12 mouse cellular contexts compared by ENCODE assay signal in the genomic region with DNA sequence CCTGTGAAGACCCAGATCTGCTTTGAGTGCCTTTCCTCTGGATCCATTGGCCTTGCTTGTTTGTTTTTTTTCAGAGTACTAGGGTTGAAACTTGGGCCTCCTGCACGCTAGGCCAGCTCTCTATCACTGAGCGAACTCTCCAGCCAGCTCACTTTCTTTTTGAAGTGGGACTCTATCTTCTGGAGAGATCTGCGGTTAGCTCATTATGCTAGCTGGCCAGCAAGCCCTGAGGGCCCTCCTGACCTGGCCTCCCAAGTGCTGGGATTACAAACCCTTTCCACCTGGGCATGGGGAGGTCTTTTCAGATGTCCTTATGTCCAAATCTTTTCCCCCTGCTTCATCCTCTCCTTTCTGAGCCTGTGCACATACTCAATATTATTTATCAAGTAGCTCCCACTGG. TPM values are rescaled to one million over a fixed set of nuclear protein-coding genes. Genes with fewer than 3 reads are reported as not detected.
A peak's percentile ranks its signal among the peaks of the same experiment; 100 is the strongest.
DNase-seq lines count a peak whose midpoint lies in the region; ATAC-seq and TF ChIP-seq lines count a peak whose summit lies in the region.
"Had no signal": no experiment of that assay in that cellular context is flagged by ENCODE, and none has a peak within 500 bp of the region (broad histone marks: within the 10 kb centered on the region; RNA-seq: fewer than 3 reads in every experiment).

No protein-coding gene starts in this region.

- WGBS in embryonic facial prominence, embryonic 14.5 days = 52% methylated on average over 3 of the region's 3 CpGs
- WGBS in lung, postnatal 0 days = 37% methylated on average over 3 of the region's 3 CpGs
- WGBS in forebrain, embryonic 15.5 days = 85% methylated on average over 3 of the region's 3 CpGs
- 88% methylated on average over 3 of the region's 3 CpGs for WGBS in hindbrain, embryonic 16.5 days
- 52% methylated on average over 3 of the region's 3 CpGs for WGBS in heart, embryonic 10.5 days

- H3K4me1 ChIP-seq in CH12.LX (ENCODE audit: control insufficient read depth in 1 of 2, insufficient read depth in 2 of 2) = peaks cover 31 to 58% of the 10 kb centered on the region in 2 experiments
- H3K4me1 ChIP-seq in embryonic facial prominence, embryonic 14.5 days (ENCODE audit: control insufficient read depth, insufficient read depth, low read length) = peaks cover 4% of the 10 kb centered on the region
- H3K4me1 ChIP-seq in lung, postnatal 0 days (ENCODE audit: insufficient read depth, low read depth, low read length) = no peaks in the 10 kb centered on the region
- no peaks in the 10 kb centered on the region for H3K4me1 ChIP-seq in forebrain, embryonic 15.5 days
- no peaks in the 10 kb centered on the region for H3K4me1 ChIP-seq in hindbrain, embryonic 16.5 days (ENCODE audit: control insufficient read depth, insufficient read depth, low read depth, low read length)
- peaks cover 8% of the 10 kb centered on the region; the same call in 1 of the 2 replicates for H3K4me1 ChIP-seq in heart, embryonic 10.5 days

- TF ChIP-seq CTCF in CH12.LX (conservative IDR thresholded peaks at IDR 0.05 in 1 of 2, IDR thresholded peaks at IDR 0.05 in 1 of 2; ENCODE audit: low read depth in 2 of 2, low read length in 2 of 2) = 0 out of 4 replicates have a peak, but pooled peaks of 1 of the 2 experiments have one; percentile 10
- TF ChIP-seq CTCF in lung, postnatal 0 days (IDR thresholded peaks at IDR 0.05) = no peak

- peak overlapping the region; percentile 90 for H3K27ac ChIP-seq in CH12.LX (ENCODE audit: insufficient read depth, low read depth)
- H3K27ac ChIP-seq in embryonic facial prominence, embryonic 14.5 days (replicated peaks; ENCODE audit: low read depth, low read length) = peak overlapping the region; percentile 1; the same call in 1 of the 2 replicates
- no peak overlapping the region for H3K27ac ChIP-seq in lung, postnatal 0 days (ENCODE audit: low read length)
- H3K27ac ChIP-seq in forebrain, embryonic 15.5 days (replicated peaks) = no peak overlapping the region
- no peak overlapping the region for H3K27ac ChIP-seq in hindbrain, embryonic 16.5 days (ENCODE audit: low read depth, low read length)
- H3K27ac ChIP-seq in heart, embryonic 10.5 days = no peak overlapping the region

- peak overlapping the region; percentile 61 for H3K4me2 ChIP-seq in CH12.LX (ENCODE audit: insufficient read depth, low read depth, poor library complexity, severe bottlenecking)
- H3K4me2 ChIP-seq in embryonic facial prominence, embryonic 14.5 days (ENCODE audit: low read depth, low read length) = no peak overlapping the region
- H3K4me2 ChIP-seq in lung, postnatal 0 days (replicated peaks; ENCODE audit: low read depth, low read length) = no peak overlapping the region
- no peak overlapping the region for H3K4me2 ChIP-seq in forebrain, embryonic 15.5 days (replicated peaks)
- H3K4me2 ChIP-seq in hindbrain, embryonic 16.5 days (ENCODE audit: low read length) = no peak overlapping the region
- H3K4me2 ChIP-seq: heart, embryonic 11.5 days had no signal

- H3K36me3 ChIP-seq in CH12.LX (replicated peaks in 1 of 2; ENCODE audit: control insufficient read depth in 1 of 2, insufficient read depth in 1 of 2, low read length in 1 of 2) = no peaks in the 10 kb centered on the region
- H3K36me3 ChIP-seq in embryonic facial prominence, embryonic 14.5 days (ENCODE audit: control insufficient read depth, insufficient read depth, low read length) = no peaks in the 10 kb centered on the region
- no peaks in the 10 kb centered on the region for H3K36me3 ChIP-seq in lung, postnatal 0 days (ENCODE audit: insufficient read depth, low read length)
- H3K36me3 ChIP-seq in forebrain, embryonic 15.5 days = no peaks in the 10 kb centered on the region
- no peaks in the 10 kb centered on the region for H3K36me3 ChIP-seq in hindbrain, embryonic 16.5 days (ENCODE audit: control insufficient read depth, insufficient read depth, low read length)
- H3K36me3 ChIP-seq in heart, embryonic 10.5 days = no peaks in the 10 kb centered on the region

- no peak overlapping the region for H3K4me3 ChIP-seq in CH12.LX (replicated peaks in 1 of 3; ENCODE audit: low read depth in 2 of 3, low read length in 2 of 3, poor library complexity in 1 of 3)
- H3K4me3 ChIP-seq in embryonic facial prominence, embryonic 14.5 days (ENCODE audit: low read depth, low read length) = no peak overlapping the region
- H3K4me3 ChIP-seq in lung, postnatal 0 days (ENCODE audit: low read depth, low read length) = no peak overlapping the region
- H3K4me3 ChIP-seq in forebrain, embryonic 15.5 days = no peak overlapping the region
- H3K4me3 ChIP-seq in hindbrain, embryonic 16.5 days (ENCODE audit: low read length) = no peak overlapping the region
- H3K4me3 ChIP-seq in heart, embryonic 10.5 days = no peak overlapping the region

- H3K79me2 ChIP-seq in CH12.LX (replicated peaks; ENCODE audit: control insufficient read depth, extremely low read depth, insufficient read depth, poor library complexity, severe bottlenecking) = no peaks in the 10 kb centered on the region

- no peak; the same call in none of the 2 replicates for TF ChIP-seq RAD21 in CH12.LX (IDR thresholded peaks at IDR 0.05; ENCODE audit: low read depth, low read length)

- peak; percentile 31 for DNase-seq in CH12.LX (ENCODE audit: extremely low read depth)
- no peak for DNase-seq in embryonic facial prominence, embryonic 14.5 days (ENCODE audit: low spot score)
- DNase-seq in kidney, postnatal 10 days = peak; percentile 36
- peak; percentile 75 for DNase-seq in lung, postnatal 0 days (ENCODE audit: low spot score)
- no peak for DNase-seq in left cerebral cortex, adult 11 months (ENCODE audit: low spot score)
- no peak for DNase-seq in heart, embryonic 10.5 days (ENCODE audit: low spot score)
- DNase-seq: left cerebral cortex, postnatal 4 days had no signal

- dilution Hi-C loops in CH12.LX (cut with MboI; ENCODE audit: extremely low pct_ligation_motif_present, extremely low pct_unique_long_range_greater_than_20kb, low sequenced_read_pairs) = no loop called here

- TF ChIP-seq POLR2A in CH12.LX (IDR thresholded peaks at IDR 0.05; ENCODE audit: low read depth, low read length) = no peak

- H3K9ac ChIP-seq in CH12.LX (ENCODE audit: insufficient read depth, low read depth) = peak overlapping the region; percentile 69
- H3K9ac ChIP-seq in embryonic facial prominence, embryonic 14.5 days (ENCODE audit: low read depth, low read length) = no peak overlapping the region
- no peak overlapping the region for H3K9ac ChIP-seq in lung, postnatal 0 days (replicated peaks; ENCODE audit: low read depth)
- H3K9ac ChIP-seq in forebrain, embryonic 15.5 days (replicated peaks) = no peak overlapping the region
- H3K9ac ChIP-seq in hindbrain, embryonic 16.5 days (ENCODE audit: low read depth, low read length) = no peak overlapping the region

- no peak for ATAC-seq in embryonic facial prominence, embryonic 14.5 days (ENCODE audit: low read depth)
- peak; percentile 84 for ATAC-seq in lung, postnatal 0 days
- ATAC-seq in forebrain, embryonic 15.5 days (replicated peaks) = no peak
- ATAC-seq in hindbrain, embryonic 16.5 days = no peak
- ATAC-seq: CD4-positive, CD25-positive, alpha-beta regulatory T cell, adult 4 months; midbrain, embryonic 16.5 days had no signal

- no peaks in the 10 kb centered on the region for H3K27me3 ChIP-seq in CH12.LX (replicated peaks)
- H3K27me3 ChIP-seq in embryonic facial prominence, embryonic 14.5 days (replicated peaks; ENCODE audit: control insufficient read depth, insufficient read depth, low read length) = no peaks in the 10 kb centered on the region
- H3K27me3 ChIP-seq in lung, postnatal 0 days (replicated peaks; ENCODE audit: insufficient read depth, low read length) = no peaks in the 10 kb centered on the region
- no peaks in the 10 kb centered on the region for H3K27me3 ChIP-seq in forebrain, embryonic 15.5 days
- H3K27me3 ChIP-seq in hindbrain, embryonic 16.5 days (replicated peaks; ENCODE audit: control insufficient read depth, insufficient read depth, low read length) = no peaks in the 10 kb centered on the region; the same call in 1 of the 2 replicates
- H3K27me3 ChIP-seq in heart, embryonic 10.5 days (ENCODE audit: insufficient read depth, poor library complexity, severe bottlenecking) = no peaks in the 10 kb centered on the region

- peak; percentile 64 for TF ChIP-seq EP300 in CH12.LX (IDR thresholded peaks at IDR 0.05; ENCODE audit: low read length)
- TF ChIP-seq EP300 in lung, postnatal 0 days (IDR thresholded peaks at IDR 0.05) = no peak

- H3K9me3 ChIP-seq in CH12.LX (replicated peaks; ENCODE audit: low read length) = no peaks in the 10 kb centered on the region
- no peaks in the 10 kb centered on the region for H3K9me3 ChIP-seq in embryonic facial prominence, embryonic 14.5 days (ENCODE audit: control insufficient read depth, low read length)
- H3K9me3 ChIP-seq in lung, postnatal 0 days (ENCODE audit: low read length) = no peaks in the 10 kb centered on the region
- no peaks in the 10 kb centered on the region for H3K9me3 ChIP-seq in forebrain, embryonic 15.5 days
- no peaks in the 10 kb centered on the region for H3K9me3 ChIP-seq in hindbrain, embryonic 16.5 days (ENCODE audit: control insufficient read depth, low read length)
- H3K9me3 ChIP-seq in heart, embryonic 10.5 days = no peaks in the 10 kb centered on the region

- in situ Hi-C loops in CH12.LX (cut with MboI; ENCODE audit: low pct_ligation_motif_present, low pct_unique_long_range_greater_than_20kb, low sequenced_read_pairs) = loop anchor here (25.0 kb wide), 1 partner anchor 332 kb away; a partner anchor contains a TSS

TF ChIP-seq in CH12.LX, 34 proteins besides CTCF, POLR2A, EP300 and RAD21 (continues in another document):
- TF ChIP-seq SMC3 (IDR thresholded peaks at IDR 0.05; ENCODE audit: low read depth, low read length) (no peak), JUND (conservative IDR thresholded peaks at IDR 0.05; ENCODE audit: low read depth, low read length) (no peak), CHD1 (IDR thresholded peaks at IDR 0.05; ENCODE audit: low read depth, low read length) (peak; percentile 84), MEF2A (IDR thresholded peaks at IDR 0.05; ENCODE audit: borderline replicate concordance, low read depth, low read length) (peak; percentile 68; the same call in 1 of the 2 replicates), CHD2 (IDR thresholded peaks at IDR 0.05; ENCODE audit: low read length) (0 out of 2 replicates have a peak, but pooled peaks have one; percentile 9), ETS1 (conservative IDR thresholded peaks at IDR 0.05; ENCODE audit: low read depth, low read length) (peak; percentile 44; the same call in 1 of the 2 replicates)

RNA-seq across cellular contexts. Expression of a gene that starts 59.6 kb away (rescaled TPM):
- total RNA-seq in CH12.LX (2012; rRNA removed) (191 and 305 TPM in 2 replicates), CH12.LX (2014; rRNA removed) (190 and 212 TPM in 2 replicates)
- 234 and 254 TPM in 2 replicates for polyA plus RNA-seq in CH12.LX (2012; ENCODE audit: insufficient read length, low read depth)
- polyA plus RNA-seq in embryonic facial prominence, embryonic 14.5 days (2014; fragmentation: Nextera tagmentation; extraction: Ambion mirVana) = 936 and 968 TPM in 2 replicates
- 1,838 and 1,903 TPM in 2 replicates for polyA plus RNA-seq in lung, postnatal 0 days (2015; fragmentation: Nextera tagmentation; extraction: Ambion mirVana)
- polyA plus RNA-seq in forebrain, embryonic 15.5 days (2015; fragmentation: Nextera tagmentation; extraction: Ambion mirVana) = 640 and 665 TPM in 2 replicates
- polyA plus RNA-seq in hindbrain, embryonic 16.5 days (2015; fragmentation: Nextera tagmentation; extraction: Ambion mirVana) = 786 and 849 TPM in 2 replicates
- 330 and 384 TPM in 2 replicates for polyA plus RNA-seq in heart, embryonic 10.5 days (2016; fragmentation: Nextera tagmentation; extraction: Ambion mirVana)

Comparison
In these comparisons a context has a peak if more than half of its experiments do, and no peak if none do; other contexts are left out.
1. DNase-seq: peak in CH12.LX (single experiment), kidney, postnatal 10 days (single experiment) and lung, postnatal 0 days (single experiment); none in embryonic facial prominence, embryonic 14.5 days (single experiment), left cerebral cortex, adult 11 months (single experiment) and heart, embryonic 10.5 days (single experiment).
2. H3K27ac ChIP-seq: peak in CH12.LX (single experiment) and embryonic facial prominence, embryonic 14.5 days (single experiment); none in lung, postnatal 0 days (single experiment), forebrain, embryonic 15.5 days (single experiment), hindbrain, embryonic 16.5 days (single experiment) and heart, embryonic 10.5 days (single experiment).